Mouse (Mus musculus) limb, embryonic 14.5 days (tissue): ENCODE measurements around the gene Apba3. TPM values are rescaled to one million over a fixed set of nuclear protein-coding genes. Genes with fewer than 3 reads are reported as not detected.
A peak's percentile ranks its signal among the peaks of the same experiment; 100 is the strongest.

ENCODE experiments used
- ATAC-seq: fragments of 200-750 bp; cut with Nextera tagmentation; 2 replicates; pipeline ENCODE4 v1.8.0; 2017; ENCODE audit warnings: low read depth, moderate number of reproducible peaks, moderate TSS enrichment; ENCODE audit not compliant: low FRiP score
- DNase-seq: peaks from one replicate; pipeline ENCODE4 v3.0.0-alpha.2; 2015; ENCODE audit warnings: low spot score
- H3K27ac ChIP-seq: fragments of 300-500 bp; sonication (generic); replicated peaks from 2 replicates; pipeline ENCODE4 v1.5.1; 2014; ENCODE audit warnings: low read depth, mild to moderate bottlenecking, low read length, moderate library complexity, mixed read lengths
- H3K27me3 ChIP-seq: fragments of 300-500 bp; sonication (generic); 2 replicates; pipeline ENCODE4 v1.6.1; 2014; ENCODE audit warnings: low read length, mixed read lengths; ENCODE audit not compliant: control insufficient read depth, insufficient read depth
- H3K36me3 ChIP-seq: fragments of 300-500 bp; sonication (generic); 2 replicates; pipeline ENCODE4 v1.6.1; 2014; ENCODE audit warnings: mild to moderate bottlenecking, low read length, moderate library complexity, mixed read lengths; ENCODE audit not compliant: control insufficient read depth, insufficient read depth
- H3K4me1 ChIP-seq: fragments of 300-500 bp; sonication (generic); 2 replicates; pipeline ENCODE4 v1.6.1; 2014; ENCODE audit warnings: antibody characterized with exemption, low read length, mixed read lengths; ENCODE audit not compliant: control insufficient read depth, insufficient read depth
- H3K4me2 ChIP-seq: fragments of 300-500 bp; sonication (generic); replicated peaks from 2 replicates; pipeline ENCODE4 v1.6.1; 2014; ENCODE audit warnings: low read depth, mild to moderate bottlenecking, low read length, moderate library complexity; ENCODE audit not compliant: severe bottlenecking
- H3K4me3 ChIP-seq: fragments of 300-500 bp; sonication (generic); replicated peaks from 2 replicates; pipeline ENCODE4 v1.5.1; 2014; ENCODE audit warnings: low read length
- H3K9ac ChIP-seq: fragments of 300-500 bp; sonication (generic); 2 replicates; pipeline ENCODE4 v1.6.1; 2014; ENCODE audit warnings: mild to moderate bottlenecking, low read depth, low read length, moderate library complexity; ENCODE audit not compliant: severe bottlenecking
- H3K9me3 ChIP-seq: fragments of 300-500 bp; sonication (generic); 2 replicates; pipeline ENCODE4 v1.6.1; 2016; ENCODE audit warnings: low read length; ENCODE audit not compliant: control insufficient read depth
- POLR2A ChIP-seq: fragments of 200-500 bp; IDR thresholded peaks from 2 replicates; pipeline ENCODE4 v1.8.0; 2012; ENCODE audit warnings: inconsistent platforms, mild to moderate bottlenecking, moderate library complexity, borderline replicate concordance; ENCODE audit not compliant: insufficient read depth, insufficient read length; ENCODE audit errors: extremely low read depth
- WGBS: fragments of 180-500 bp; shearing (Covaris S2); extraction: QIAGEN DNeasy Blood & Tissue Kit; methylation state at CpG from one replicate; pipeline ENCODE4 v1.1.7; 2014; 5-methylcytosine and 5-hydroxymethylcytosine counted together
- polyA plus RNA-seq, 2 experiments: library from polyadenylated mRNA; depleted of rRNA in 1 of 2; stranded (reverse) in 1 of 2; unstranded in 1 of 2; fragments of >200 nt; fragmentation: Nextera tagmentation in 1 of 2; extraction: Ambion mirVana in 1 of 2; gene quantifications; 2 replicates each; pipeline versions ENCODE4 v1.2.1 to v1.2.3; 2012 to 2014

The Apba3 gene
- polyA plus RNA-seq, 2 experiments, result 58.2 to 77.9 TPM

DNA sequence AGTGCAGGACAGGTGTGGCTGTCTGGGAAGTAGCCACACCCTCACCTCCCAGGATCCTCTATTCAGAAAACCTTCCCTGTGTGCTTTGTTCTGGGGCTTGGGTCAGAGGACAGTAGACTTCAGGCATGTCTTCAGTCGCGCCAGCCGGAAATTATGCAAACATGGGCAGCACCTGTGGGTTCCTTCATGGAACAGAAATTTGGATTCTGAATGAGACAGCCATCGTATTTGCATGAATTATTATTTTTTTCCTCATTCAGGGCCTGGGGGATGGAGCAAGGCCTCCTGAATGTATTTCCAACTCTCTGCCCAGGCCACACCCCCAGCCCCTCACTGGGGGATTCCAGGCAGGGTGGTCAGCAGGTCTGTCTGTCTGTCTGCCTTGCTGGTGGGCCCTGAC is 5.7 kb upstream of the Apba3 start:
- Histone ChIP-seq H3K27ac (no peak overlapping the region), H3K9ac (no peak overlapping the region), H3K4me1 (peaks cover 4% of the 10 kb centered on the region; the same call in 1 of the 2 replicates), H3K4me2 (no peak overlapping the region), H3K27me3 (peaks cover 41% of the 10 kb centered on the region), H3K9me3 (0 out of 2 replicates have a peak, but pooled peaks cover 5% of the 10 kb centered on the region), H3K4me3 (no peak overlapping the region), H3K36me3 (peaks cover 41% of the 10 kb centered on the region)
- no peak for TF ChIP-seq POLR2A
- ATAC-seq, result no peak
- 97% methylated on average over 4 of the region's 4 CpGs for WGBS
- DNase-seq, result no peak

DNA sequence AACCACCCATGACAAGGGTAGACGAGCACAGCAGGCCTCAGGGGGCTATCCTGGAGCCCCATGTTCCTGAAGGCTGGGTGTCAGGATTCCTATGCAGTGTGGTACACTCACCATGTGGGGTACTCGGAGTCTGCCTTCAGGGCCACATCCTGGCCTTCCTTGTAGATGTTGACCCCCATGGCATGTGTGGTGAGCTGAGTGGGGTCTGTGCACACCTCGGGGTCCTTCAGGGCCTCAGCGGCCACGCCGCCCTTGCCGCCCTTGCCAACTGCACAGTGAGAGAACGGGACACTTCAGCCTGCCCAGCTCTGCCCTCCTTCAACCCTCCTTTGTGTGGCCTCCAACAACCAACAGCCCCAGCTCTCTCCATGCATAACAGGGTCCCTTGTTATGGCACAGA is 1.2 kb upstream of the Apba3 start:
- peak overlapping the region; percentile 83; the same call in 1 of the 2 replicates for H3K9ac ChIP-seq
- no peak for DNase-seq
- TF ChIP-seq POLR2A, result no peak

DNA sequence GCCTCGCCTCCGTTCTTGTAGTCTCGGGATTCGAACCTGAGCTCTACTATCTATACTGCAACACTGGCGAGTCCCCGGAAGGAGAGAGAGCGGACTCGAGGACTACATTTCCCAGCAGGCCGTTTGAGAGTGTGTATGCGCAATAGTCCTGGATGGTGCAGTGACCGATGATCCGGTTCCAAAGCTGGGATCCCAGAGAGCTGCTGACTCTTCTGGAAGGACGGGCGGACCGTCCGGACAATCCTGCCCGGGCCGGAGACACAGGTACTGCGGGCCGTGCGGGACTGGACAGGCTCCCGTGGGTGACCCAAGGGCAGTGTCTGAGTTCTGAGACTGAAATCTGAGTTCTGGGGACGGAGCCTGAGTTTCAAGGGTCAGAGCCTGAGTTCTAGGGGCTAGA is 1.3 kb downstream of the Apba3 start:
- Histone ChIP-seq H3K9ac (peak overlapping the region; percentile 77), H3K36me3 (peaks cover 64% of the 10 kb centered on the region), H3K4me1 (peaks cover 12% of the 10 kb centered on the region), H3K27me3 (no peaks in the 10 kb centered on the region), H3K4me3 (peak overlapping the region; percentile 73), H3K9me3 (no peaks in the 10 kb centered on the region), H3K4me2 (peak overlapping the region; percentile 72), H3K27ac (no peak overlapping the region)
- 3% methylated on average over 23 of the region's 23 CpGs for WGBS
- DNase-seq, result peak; percentile 92
- TF ChIP-seq POLR2A, result 0 out of 2 replicates have a peak, but pooled peaks have one; percentile 29
- peak; percentile 41; the same call in 1 of the 2 replicates for ATAC-seq

More for the DNA sequence above, 1.2 kb upstream of the Apba3 start:
- H3K4me1 ChIP-seq, result peaks cover 12% of the 10 kb centered on the region
- peaks cover 54% of the 10 kb centered on the region for H3K36me3 ChIP-seq
- peak overlapping the region; percentile 81 for H3K4me2 ChIP-seq
- H3K9me3 ChIP-seq, result 0 out of 2 replicates have a peak, but pooled peaks cover 3% of the 10 kb centered on the region
- WGBS, result 90% methylated on average over 8 of the region's 8 CpGs
- no peak overlapping the region for H3K27ac ChIP-seq
- no peak for ATAC-seq
- no peaks in the 10 kb centered on the region for H3K27me3 ChIP-seq
- H3K4me3 ChIP-seq, result peak overlapping the region; percentile 72

DNA sequence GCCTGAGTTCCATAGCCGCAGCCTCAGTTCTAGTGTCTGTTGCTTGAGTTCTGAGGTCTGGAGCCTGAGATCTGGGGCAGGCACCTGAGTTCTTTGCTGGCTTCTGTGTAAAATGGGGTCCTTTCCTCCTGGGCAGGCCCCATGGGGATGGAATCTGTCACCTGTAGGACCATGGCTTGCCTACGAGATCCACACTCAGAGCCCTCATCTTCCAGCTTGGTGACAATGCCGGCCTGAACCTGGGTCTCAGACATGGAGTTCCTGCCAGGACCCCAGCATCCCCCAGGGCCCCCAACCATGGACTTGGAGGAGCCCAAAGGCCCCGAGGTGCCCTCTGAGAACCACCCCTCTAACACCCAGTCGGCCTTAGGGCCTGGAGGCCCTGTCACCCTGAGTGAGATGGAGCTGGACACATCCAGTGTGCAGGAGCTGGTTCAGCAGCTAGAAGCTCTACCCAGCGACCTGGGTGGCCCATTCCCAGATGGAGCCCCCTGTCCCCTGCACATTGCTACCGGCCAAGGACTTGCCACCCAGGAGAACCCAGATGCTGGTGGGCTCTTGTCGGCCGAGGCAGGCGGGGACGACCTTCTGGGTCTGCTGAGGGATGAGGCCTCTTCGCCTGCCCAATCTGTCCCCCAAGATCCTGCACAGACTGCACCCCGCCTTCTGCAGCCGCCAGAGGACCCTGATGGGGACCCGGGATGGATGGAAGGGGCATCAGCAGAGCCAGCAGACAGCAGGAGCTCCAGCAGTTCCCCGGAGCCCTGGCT is 2.1 kb downstream of the Apba3 start:
- Histone ChIP-seq H3K9ac (peak overlapping the region; percentile 77), H3K36me3 (peaks cover 64% of the 10 kb centered on the region), H3K4me2 (peak overlapping the region; percentile 72), H3K27ac (no peak overlapping the region), H3K27me3 (no peaks in the 10 kb centered on the region), H3K4me1 (peaks cover 12% of the 10 kb centered on the region), H3K4me3 (peak overlapping the region; percentile 73), H3K9me3 (no peaks in the 10 kb centered on the region)
- ATAC-seq (no peak), DNase-seq (no peak)
- 89% methylated on average over 12 of the region's 16 CpGs for WGBS
- no peak for TF ChIP-seq POLR2A

DNA sequence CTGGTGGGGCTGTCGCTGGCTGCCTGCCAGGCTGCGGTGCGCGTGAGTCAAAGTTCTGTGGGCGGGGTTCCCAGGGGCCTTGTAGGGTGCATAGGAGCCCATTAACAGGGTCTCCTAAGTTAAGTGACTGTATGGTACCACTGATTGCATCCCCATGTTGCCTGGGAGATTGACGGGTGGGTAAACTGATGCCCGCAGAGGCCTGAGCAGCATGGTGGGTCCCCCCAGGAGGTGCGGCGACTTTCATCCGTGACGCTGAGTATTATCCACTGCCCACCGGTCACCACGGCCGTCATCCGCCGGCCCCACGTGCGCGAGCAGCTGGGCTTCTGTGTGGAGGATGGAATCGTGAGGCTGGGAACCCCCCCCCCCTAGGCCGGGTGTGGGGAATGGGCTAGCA is 5.6 kb downstream of the Apba3 start:
- no peak overlapping the region for H3K9ac ChIP-seq
- peaks cover 46% of the 10 kb centered on the region for H3K36me3 ChIP-seq
- H3K4me2 ChIP-seq, result no peak overlapping the region
- ATAC-seq (no peak), DNase-seq (no peak)
- no peaks in the 10 kb centered on the region for H3K27me3 ChIP-seq
- H3K4me1 ChIP-seq, result peaks cover 8% of the 10 kb centered on the region
- H3K9me3 ChIP-seq, result no peaks in the 10 kb centered on the region
- no peak for TF ChIP-seq POLR2A
- H3K4me3 ChIP-seq, result no peak overlapping the region
- WGBS, result 93% methylated on average over 21 of the region's 21 CpGs
- no peak overlapping the region for H3K27ac ChIP-seq

DNA sequence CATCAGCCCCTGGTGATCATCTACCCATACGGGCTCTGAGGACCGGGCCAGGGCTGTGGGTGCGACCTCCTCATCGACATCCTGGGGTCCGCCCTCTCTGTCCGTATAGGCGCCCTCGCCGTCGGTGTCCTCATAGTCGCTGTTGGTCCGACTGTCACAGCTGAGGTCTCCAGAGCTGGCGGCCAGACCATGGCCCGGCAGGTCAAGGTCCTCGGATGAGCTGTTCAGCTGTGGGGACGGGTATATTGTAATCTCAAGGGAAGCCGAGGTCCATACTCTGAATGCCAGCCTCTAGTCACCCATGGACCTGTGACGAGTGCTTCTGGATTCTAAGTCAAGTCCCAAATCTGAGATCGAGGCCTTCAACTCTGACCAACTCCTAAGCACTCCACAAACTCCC is 7.1 kb downstream of the Apba3 start:
- no peak for TF ChIP-seq POLR2A
- H3K9ac ChIP-seq, result no peak overlapping the region
- no peaks in the 10 kb centered on the region for H3K9me3 ChIP-seq
- H3K4me2 ChIP-seq, result no peak overlapping the region
- ATAC-seq (no peak), DNase-seq (no peak)
- no peaks in the 10 kb centered on the region for H3K27me3 ChIP-seq
- peaks cover 46% of the 10 kb centered on the region for H3K36me3 ChIP-seq
- H3K4me3 ChIP-seq, result no peak overlapping the region
- H3K4me1 ChIP-seq, result 0 out of 2 replicates have a peak, but pooled peaks cover under 1% of the 10 kb centered on the region
- H3K27ac ChIP-seq, result no peak overlapping the region
- WGBS, result 96% methylated on average over 19 of the region's 19 CpGs
